Mouse (Mus musculus) heart, adult 2 months (tissue): ENCODE data around the gene Skil.
"Not testable (repeated sequence)": the region's sequence is repeated elsewhere in the genome, so short reads cannot be mapped to it uniquely, and the experiment has no call there.

Experiments used
- CTCF ChIP-seq: fragments of 200-600 bp; IDR thresholded peaks from 2 replicates; pipeline ENCODE4 v1.8.1; 2022; ENCODE audit warnings: antibody characterized with exemption, mild to moderate bottlenecking, moderate library complexity
- POLR2A ChIP-seq: fragments of 200-500 bp; IDR thresholded peaks from 2 replicates; pipeline ENCODE4 v1.6.1; 2011; ENCODE audit warnings: mild to moderate bottlenecking, low read depth, low read length, control low read depth; ENCODE audit not compliant: insufficient read depth

DNA sequence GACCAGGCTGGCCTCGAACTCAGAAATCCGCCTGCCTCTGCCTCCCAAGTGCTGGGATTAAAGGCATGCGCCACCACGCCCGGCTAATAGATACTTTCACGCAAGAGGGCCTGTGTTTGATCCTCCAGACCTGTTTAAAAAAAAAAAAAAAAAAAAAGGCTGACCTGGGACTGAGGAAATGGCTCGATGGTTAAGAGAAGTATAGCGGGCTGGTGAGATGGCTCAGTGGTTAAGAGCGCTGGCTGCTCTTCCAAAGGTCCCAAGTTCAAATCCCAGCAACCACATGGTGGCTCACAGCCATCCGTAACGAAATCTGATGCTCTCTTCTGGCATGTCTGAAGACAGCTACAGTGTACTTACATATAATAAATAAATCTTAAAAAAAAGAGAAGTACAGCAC lies 50.4 kb downstream of the Skil start:
- not testable (repeated sequence) for TF ChIP-seq POLR2A, CTCF
